Mouse (Mus musculus) neural tube, embryonic 11.5 days (tissue): ENCODE data around the gene Aff3. TPM values are rescaled to one million over a fixed set of nuclear protein-coding genes. Genes with fewer than 3 reads are reported as not detected.

ENCODE experiments used
- ATAC-seq: fragments of 200-750 bp; cut with Nextera tagmentation; 2 replicates; pipeline ENCODE4 v1.8.0; 2017; ENCODE audit warnings: moderate number of reproducible peaks, mild to moderate bottlenecking, moderate TSS enrichment, moderate library complexity; ENCODE audit not compliant: insufficient read depth, low FRiP score, low TSS enrichment
- DNase-seq: peaks from one replicate; pipeline ENCODE4 v3.0.0-alpha.2; 2015; ENCODE audit warnings: low spot score
- H3K27ac ChIP-seq: fragments of 300-500 bp; sonication (generic); 2 replicates; pipeline ENCODE4 v1.5.1; 2014; ENCODE audit warnings: low read depth, mild to moderate bottlenecking, low read length
- H3K27me3 ChIP-seq: fragments of 300-500 bp; sonication (generic); 2 replicates; pipeline ENCODE4 v1.6.1; 2014; ENCODE audit warnings: mild to moderate bottlenecking, low read length, mixed read lengths; ENCODE audit not compliant: control insufficient read depth, insufficient read depth
- H3K36me3 ChIP-seq: fragments of 300-500 bp; sonication (generic); 2 replicates; pipeline ENCODE4 v1.6.1; 2014; ENCODE audit warnings: mild to moderate bottlenecking, low read length, moderate library complexity, mixed read lengths; ENCODE audit not compliant: control insufficient read depth, insufficient read depth
- H3K4me1 ChIP-seq: fragments of 300-500 bp; sonication (generic); 2 replicates; pipeline ENCODE4 v1.6.1; 2014; ENCODE audit warnings: low read length, mixed read lengths; ENCODE audit not compliant: control insufficient read depth, insufficient read depth
- H3K4me2 ChIP-seq: fragments of 300-500 bp; sonication (generic); 2 replicates; pipeline ENCODE4 v1.6.1; 2014; ENCODE audit warnings: low read depth, mild to moderate bottlenecking, moderate library complexity
- H3K4me3 ChIP-seq: fragments of 300-500 bp; sonication (generic); 2 replicates; pipeline ENCODE4 v1.5.1; 2014; ENCODE audit warnings: low read depth, low read length
- H3K9ac ChIP-seq: fragments of 300-500 bp; sonication (generic); 2 replicates; pipeline ENCODE4 v1.6.1; 2014; ENCODE audit warnings: mild to moderate bottlenecking, low read length
- H3K9me3 ChIP-seq: fragments of 300-500 bp; sonication (generic); 2 replicates; pipeline ENCODE4 v1.6.1; 2016; ENCODE audit warnings: low read length; ENCODE audit not compliant: control insufficient read depth
- WGBS: fragments of 180-500 bp; shearing (Covaris S2); extraction: QIAGEN DNeasy Blood & Tissue Kit; methylation state at CpG from one replicate; pipeline ENCODE4 v1.1.7; 2014; 5-methylcytosine and 5-hydroxymethylcytosine counted together
- polyA plus RNA-seq: library from polyadenylated mRNA; unstranded; fragments of >200 nt; fragmentation: Nextera tagmentation; extraction: Ambion mirVana; gene quantifications from 2 replicates; pipeline ENCODE4 v1.2.1, GENCODE M21; 2014

Gene Aff3
- polyA plus RNA-seq, 1 experiment from 2014 or later: 33.3 TPM

DNA sequence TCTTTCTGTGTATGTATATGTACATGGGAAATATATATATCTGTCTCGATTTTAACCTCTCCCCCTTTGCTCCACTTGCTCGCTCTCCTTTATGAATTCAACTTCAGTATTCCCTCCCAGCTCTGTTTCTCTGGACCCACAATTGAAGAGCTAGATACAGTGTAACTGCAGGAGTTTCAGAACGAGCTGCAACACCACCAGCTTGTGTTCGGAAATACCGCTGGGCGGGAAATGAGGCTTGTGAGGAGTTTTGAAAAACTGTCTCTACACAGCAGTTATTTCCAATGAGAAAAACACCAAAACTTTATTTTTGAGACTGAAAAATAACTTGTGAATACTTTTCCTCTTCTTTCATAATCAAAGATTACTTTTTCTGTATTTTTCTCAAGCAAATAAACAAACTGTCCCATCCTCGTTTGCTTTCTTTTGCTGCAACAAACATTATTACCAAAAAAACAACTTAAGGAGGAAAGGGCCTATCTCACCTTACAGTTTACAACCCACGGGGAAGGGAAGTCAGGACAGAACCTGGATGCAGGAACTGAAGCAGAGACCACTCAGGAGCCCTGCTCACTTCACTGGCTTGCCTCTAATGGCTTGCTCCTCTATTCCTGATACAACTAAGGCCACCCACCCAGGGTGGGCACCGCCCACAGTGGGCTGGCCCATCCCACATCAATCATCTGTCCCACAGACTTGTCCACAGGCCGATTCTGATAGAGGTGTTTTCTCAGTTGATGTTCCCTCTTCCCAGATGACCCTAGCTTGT lies 533.9 kb downstream of the Aff3 start:
- H3K27me3 ChIP-seq: no peaks in the 10 kb centered on the region
- DNase-seq (peak; percentile 43), ATAC-seq (no peak)
- no peak overlapping the region for H3K4me3 ChIP-seq
- H3K9me3 ChIP-seq: no peaks in the 10 kb centered on the region
- H3K4me1 ChIP-seq: peaks cover 19% of the 10 kb centered on the region
- no peaks in the 10 kb centered on the region for H3K36me3 ChIP-seq
- no peak overlapping the region for H3K27ac ChIP-seq
- no peak overlapping the region for H3K4me2 ChIP-seq
- 49% methylated on average over 10 of the region's 10 CpGs for WGBS
- no peak overlapping the region for H3K9ac ChIP-seq

DNA sequence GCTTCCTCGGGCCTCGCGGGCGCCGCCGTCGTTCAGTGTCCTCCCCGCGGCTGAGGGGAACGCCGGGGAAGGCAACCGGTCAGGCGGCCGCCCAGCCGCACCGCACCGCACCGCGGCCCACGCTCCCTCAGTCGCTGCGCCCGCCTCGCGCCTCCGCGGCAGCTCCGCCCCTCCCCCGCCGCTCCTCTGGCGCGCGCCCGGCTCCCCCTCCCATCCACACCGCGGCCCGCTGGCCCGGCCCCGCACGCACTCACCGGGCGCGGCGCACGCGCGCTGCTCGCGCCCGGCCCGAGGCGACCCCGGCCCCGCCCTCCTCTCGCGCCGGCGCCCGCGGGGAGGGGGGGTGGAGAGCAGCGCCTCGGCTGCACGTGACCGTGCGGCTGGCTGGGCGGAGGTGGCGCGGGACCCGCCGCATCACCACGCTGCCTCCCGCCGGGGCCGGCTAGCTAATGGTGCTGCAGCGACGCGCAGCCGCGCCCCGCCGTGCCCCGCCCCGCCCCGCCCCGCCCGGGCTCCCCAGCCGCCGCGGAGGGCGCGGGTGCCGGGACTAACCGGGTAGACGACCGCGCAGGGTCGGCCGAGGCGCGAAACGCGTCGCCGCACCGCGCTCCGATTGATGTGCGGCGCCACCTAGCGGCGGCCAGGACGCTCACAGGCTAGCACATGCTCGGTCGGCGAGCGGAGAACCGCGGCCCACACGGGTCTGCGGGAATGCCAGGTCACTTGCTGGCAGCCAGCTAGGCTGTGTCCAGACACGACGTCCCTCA lies 535.1 kb downstream of the Aff3 start, which contains the start of gene Rev1:
TSS of gene Rev1 (minus strand) at position 301 of the 767 bp plus-strand sequence.
- H3K36me3 ChIP-seq: no peaks in the 10 kb centered on the region
- peak; percentile 94 for DNase-seq
- under 1% methylated on average over 66 of the region's 122 CpGs for WGBS

DNA sequence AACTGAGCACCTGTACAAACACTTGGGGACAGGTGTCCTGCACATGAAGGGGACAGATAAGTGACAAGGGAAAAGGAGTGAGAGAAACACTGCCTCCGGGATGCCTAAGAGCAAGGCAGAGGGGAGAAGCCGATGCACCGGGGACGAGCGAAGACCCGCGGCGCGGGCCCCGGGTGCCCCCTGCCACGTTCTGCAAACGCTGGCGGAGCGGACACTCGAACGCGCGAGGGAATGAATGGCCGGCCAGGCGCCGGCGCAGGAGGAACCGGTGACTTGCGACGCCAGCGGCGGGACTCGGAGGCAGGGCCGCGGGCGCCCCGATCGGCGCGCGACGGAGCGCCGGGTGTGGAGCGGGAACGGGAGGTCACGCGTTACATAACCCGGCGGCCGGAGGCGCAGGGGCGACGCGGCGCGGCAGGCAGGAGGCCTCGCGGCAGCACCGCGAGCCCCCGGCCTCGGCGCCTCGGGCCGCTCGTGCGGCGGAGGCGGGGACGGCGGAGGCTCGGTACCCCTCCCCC lies 535.8 kb downstream of the Aff3 start:
- peak overlapping the region; percentile 88 for H3K4me2 ChIP-seq
- peak; percentile 63 for DNase-seq
- H3K27me3 ChIP-seq: no peaks in the 10 kb centered on the region
- H3K9ac ChIP-seq: peak overlapping the region; percentile 87
- peak overlapping the region; percentile 84 for H3K4me3 ChIP-seq
- peak overlapping the region; percentile 96 for H3K27ac ChIP-seq
- H3K9me3 ChIP-seq: no peaks in the 10 kb centered on the region
- H3K4me1 ChIP-seq: peaks cover 19% of the 10 kb centered on the region
- no peaks in the 10 kb centered on the region for H3K36me3 ChIP-seq
- 0% methylated on average over 38 of the region's 68 CpGs for WGBS
- no peak; the same call in 1 of the 2 replicates for ATAC-seq

More for the DNA sequence above, 535.1 kb downstream of the Aff3 start, which contains the start of gene Rev1:
- Histone ChIP-seq H3K27me3 (no peaks in the 10 kb centered on the region), H3K4me3 (peak within 1 kb of the TSS; percentile 84), H3K4me2 (peak within 1 kb of the TSS; percentile 88), H3K4me1 (peaks cover 19% of the 10 kb centered on the region), H3K9me3 (no peaks in the 10 kb centered on the region), H3K9ac (peak within 1 kb of the TSS; percentile 87), H3K27ac (peak within 1 kb of the TSS; percentile 96)
- ATAC-seq: peak; percentile 92

Other genes with a start within 250 kb of the Aff3 start
- 4.8 and 5.4 TPM in 2 replicates for gene Lonrf2, start 171.8 kb upstream of the Aff3 start, polyA plus RNA-seq
- 23.7 and 25.3 TPM in 2 replicates for gene Chst10, start 233.2 kb upstream of the Aff3 start, polyA plus RNA-seq